Mouse (Mus musculus) small intestine, adult 2 months (tissue): Measurements from ENCODE around the gene Tmem235. TPM values are rescaled to one million over a fixed set of nuclear protein-coding genes. Genes with fewer than 3 reads are reported as not detected.

Experiments
- H3K27ac ChIP-seq: fragments of 200-500 bp; 2 replicates; pipeline ENCODE4 v1.5.1; 2012; ENCODE audit warnings: low read depth, low read length, control low read depth, inconsistent platforms; ENCODE audit not compliant: insufficient read depth
- H3K27me3 ChIP-seq: fragments of 200-500 bp; 2 replicates; pipeline ENCODE4 v1.6.1; 2012; ENCODE audit warnings: mild to moderate bottlenecking, moderate library complexity, low read length, inconsistent platforms; ENCODE audit not compliant: control insufficient read depth, insufficient read depth
- H3K36me3 ChIP-seq: fragments of 200-500 bp; 2 replicates; pipeline ENCODE4 v1.6.1; 2012; ENCODE audit warnings: mild to moderate bottlenecking, low read length, control low read depth, inconsistent platforms; ENCODE audit not compliant: control insufficient read depth, insufficient read depth
- H3K4me1 ChIP-seq: fragments of 200-500 bp; 2 replicates; pipeline ENCODE4 v1.6.1; 2012; ENCODE audit warnings: low read length, inconsistent platforms, mixed read lengths; ENCODE audit not compliant: control insufficient read depth, insufficient read depth, insufficient read length
- H3K4me3 ChIP-seq: fragments of 200-500 bp; 2 replicates; pipeline ENCODE4 v1.5.1; 2012; ENCODE audit warnings: low read depth, mild to moderate bottlenecking, control low read depth, inconsistent platforms, low read length, moderate library complexity
- CTCF ChIP-seq: fragments of 200-500 bp; IDR thresholded peaks from 2 replicates; pipeline ENCODE4 v1.5.1; 2012; ENCODE audit warnings: low read depth, mild to moderate bottlenecking, control low read depth, inconsistent platforms, low read length, moderate library complexity, mixed read lengths; ENCODE audit not compliant: insufficient replicate concordance, insufficient read length; ENCODE audit errors: extremely low read depth
- POLR2A ChIP-seq: fragments of 200-500 bp; IDR thresholded peaks from 2 replicates; pipeline ENCODE4 v1.6.1; 2012; ENCODE audit warnings: low read depth, mild to moderate bottlenecking, control low read depth, inconsistent platforms, low read length, moderate library complexity
- WGBS: fragments of 180-500 bp; shearing (Covaris S2); methylation state at CpG from one replicate; pipeline ENCODE4 v1.1.7; 2018; 5-methylcytosine and 5-hydroxymethylcytosine counted together
- polyA plus RNA-seq: library from polyadenylated mRNA; depleted of rRNA; stranded (reverse); fragments of >200 nt; gene quantifications from 2 replicates; pipeline ENCODE4 v1.2.3, GENCODE M21; 2012

Tmem235 gene
- polyA plus RNA-seq, 1 experiment, result 0.11 TPM

DNA sequence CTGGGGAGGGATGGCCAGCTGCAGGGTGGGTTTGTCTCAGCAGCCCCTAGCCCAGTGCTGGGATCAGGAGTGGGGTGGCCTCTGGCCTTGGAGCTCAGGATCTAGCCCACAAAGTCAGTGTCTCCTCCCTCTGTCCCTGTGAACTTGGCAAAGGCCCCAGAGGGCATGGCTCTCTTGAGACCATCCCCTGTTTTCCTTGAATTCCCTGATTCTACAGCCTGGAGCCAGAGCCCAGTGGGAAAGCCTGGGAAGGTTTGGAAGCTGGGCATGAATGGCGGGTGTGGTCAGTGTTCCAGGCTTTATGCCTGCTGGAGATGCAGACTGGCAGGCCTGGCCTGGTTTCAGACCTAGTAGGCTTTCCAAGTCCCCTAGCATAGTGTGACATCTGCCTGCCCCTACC is 21.7 kb downstream of the Tmem235 start:
- WGBS, result 62% methylated on average over 1 of the region's 1 CpGs
- H3K36me3 ChIP-seq, result no peaks in the 10 kb centered on the region
- H3K27me3 ChIP-seq, result no peaks in the 10 kb centered on the region
- TF ChIP-seq CTCF (no peak), POLR2A (no peak)
- peaks cover 36% of the 10 kb centered on the region for H3K4me1 ChIP-seq
- no peak overlapping the region for H3K4me3 ChIP-seq
- H3K27ac ChIP-seq, result peak overlapping the region; percentile 17; the same call in 1 of the 2 replicates

DNA sequence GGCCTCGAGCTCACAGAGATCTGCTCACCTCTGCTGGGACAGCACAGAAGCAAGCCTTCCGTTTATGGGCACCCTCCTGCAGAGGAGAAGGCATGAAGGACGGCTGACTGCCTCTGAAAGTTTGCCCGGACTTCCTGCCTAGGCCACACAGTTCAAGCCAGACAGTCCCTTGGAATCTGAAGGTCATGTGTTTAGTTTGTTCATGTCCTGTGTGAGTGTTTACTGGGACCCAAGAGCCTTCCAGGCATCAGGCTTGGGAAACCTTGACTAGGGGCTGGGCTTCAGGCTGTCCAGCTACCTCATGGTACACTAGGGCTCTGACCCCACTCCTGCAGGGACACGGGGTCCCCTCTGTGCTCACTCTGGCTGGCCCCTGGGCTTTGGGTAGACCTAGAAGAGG is 25.4 kb downstream of the Tmem235 start:
- no peak overlapping the region for H3K27ac ChIP-seq
- H3K4me3 ChIP-seq, result no peak overlapping the region
- 65% methylated on average over 5 of the region's 5 CpGs for WGBS
- H3K27me3 ChIP-seq, result peaks cover 3% of the 10 kb centered on the region; the same call in 1 of the 2 replicates
- peaks cover 40% of the 10 kb centered on the region for H3K4me1 ChIP-seq
- no peak for TF ChIP-seq CTCF
- no peak for TF ChIP-seq POLR2A
- H3K36me3 ChIP-seq, result no peaks in the 10 kb centered on the region

DNA sequence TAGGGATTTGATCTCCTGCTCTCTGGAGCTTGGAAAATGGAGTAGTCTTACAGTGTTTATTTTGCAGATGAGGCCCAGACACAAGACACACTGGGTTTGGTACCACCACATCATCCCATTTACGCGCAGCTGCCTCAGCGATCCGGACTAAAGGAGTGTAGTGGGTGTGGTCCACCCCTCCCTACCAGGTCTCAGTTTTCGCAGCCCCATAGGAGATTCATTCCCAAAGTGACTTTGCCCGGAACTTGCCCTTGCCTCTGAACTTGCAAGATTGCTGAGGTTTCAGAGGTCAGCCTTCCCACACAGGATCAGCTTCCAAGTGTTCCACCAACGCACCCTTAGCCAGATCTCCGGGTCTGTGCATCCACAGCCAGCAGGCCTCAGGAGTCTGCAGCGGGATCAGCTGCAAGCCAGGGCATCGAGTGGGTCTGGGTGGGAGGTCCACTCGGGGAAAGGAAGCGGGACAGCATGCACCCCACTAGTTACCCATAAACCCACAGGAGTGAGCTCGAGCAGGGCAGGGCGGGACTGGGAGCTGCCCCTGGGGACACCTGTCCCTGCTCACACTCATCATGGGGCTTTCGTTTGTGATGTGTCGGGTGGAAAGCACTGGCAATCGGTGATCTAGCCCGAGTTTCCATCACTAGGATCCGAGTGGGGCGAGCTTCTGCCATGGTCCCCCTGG is 27.8 kb downstream of the Tmem235 start:
- Histone ChIP-seq H3K36me3 (no peaks in the 10 kb centered on the region), H3K27me3 (peaks cover 3% of the 10 kb centered on the region; the same call in 1 of the 2 replicates), H3K4me3 (no peak overlapping the region; the same call in 1 of the 2 replicates), H3K27ac (no peak overlapping the region), H3K4me1 (peaks cover 23% of the 10 kb centered on the region)
- 25% methylated on average over 20 of the region's 20 CpGs for WGBS
- TF ChIP-seq CTCF, result no peak
- TF ChIP-seq POLR2A, result no peak

DNA sequence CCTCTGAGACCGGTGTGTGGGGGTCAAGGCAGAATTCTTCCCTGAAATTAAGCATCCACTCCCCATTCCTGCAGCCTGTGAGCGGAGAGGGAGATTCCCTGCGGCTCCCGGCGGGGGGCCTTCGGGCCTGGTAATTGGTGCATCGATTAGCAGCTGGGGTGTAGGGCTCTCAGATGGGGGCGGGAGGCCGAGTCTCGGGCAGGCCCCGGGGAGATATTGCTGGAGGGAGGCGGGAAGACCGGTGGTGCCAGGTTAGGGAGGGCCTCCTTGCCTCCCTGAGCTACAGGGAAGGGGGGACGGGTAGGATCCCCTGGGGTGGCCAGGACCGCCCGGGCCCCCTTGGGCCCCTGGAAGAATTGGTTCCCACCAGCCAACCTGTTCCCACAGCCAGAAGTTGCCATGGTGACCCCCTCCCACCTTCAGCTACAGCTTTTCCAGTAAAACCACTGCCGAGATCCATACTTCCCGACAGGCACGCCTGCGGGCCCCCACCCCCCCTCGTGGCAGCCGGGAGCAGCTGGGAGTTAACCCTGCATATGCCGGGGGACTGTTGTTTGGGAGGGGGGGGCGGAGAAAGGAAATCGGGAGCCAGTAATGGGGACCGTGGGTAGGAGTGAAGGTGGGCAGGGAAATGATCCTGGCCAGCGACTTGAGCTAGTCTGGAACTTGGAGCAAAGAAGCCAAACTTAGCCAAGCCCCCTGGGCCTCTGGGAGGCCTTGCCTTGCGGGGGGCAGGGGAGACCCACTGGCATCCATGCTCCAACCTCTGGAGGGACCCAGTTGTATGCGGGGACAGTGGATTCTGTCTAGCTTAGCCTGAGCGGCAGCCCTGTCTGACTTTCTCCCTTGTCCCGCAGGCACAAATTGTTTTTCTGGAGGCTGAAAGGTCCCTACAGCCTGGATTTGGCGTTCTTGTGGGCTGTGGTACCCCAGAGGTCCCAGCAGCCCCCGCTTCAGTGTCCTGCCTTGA is 28.6 kb downstream of the Tmem235 start:
- H3K4me3 ChIP-seq, result peak overlapping the region; percentile 18; the same call in 1 of the 2 replicates
- 28% methylated on average over 32 of the region's 33 CpGs for WGBS
- peaks cover 23% of the 10 kb centered on the region for H3K4me1 ChIP-seq
- TF ChIP-seq CTCF (no peak), POLR2A (no peak)
- H3K36me3 ChIP-seq, result no peaks in the 10 kb centered on the region
- no peak overlapping the region for H3K27ac ChIP-seq
- peaks cover 3% of the 10 kb centered on the region; the same call in 1 of the 2 replicates for H3K27me3 ChIP-seq

DNA sequence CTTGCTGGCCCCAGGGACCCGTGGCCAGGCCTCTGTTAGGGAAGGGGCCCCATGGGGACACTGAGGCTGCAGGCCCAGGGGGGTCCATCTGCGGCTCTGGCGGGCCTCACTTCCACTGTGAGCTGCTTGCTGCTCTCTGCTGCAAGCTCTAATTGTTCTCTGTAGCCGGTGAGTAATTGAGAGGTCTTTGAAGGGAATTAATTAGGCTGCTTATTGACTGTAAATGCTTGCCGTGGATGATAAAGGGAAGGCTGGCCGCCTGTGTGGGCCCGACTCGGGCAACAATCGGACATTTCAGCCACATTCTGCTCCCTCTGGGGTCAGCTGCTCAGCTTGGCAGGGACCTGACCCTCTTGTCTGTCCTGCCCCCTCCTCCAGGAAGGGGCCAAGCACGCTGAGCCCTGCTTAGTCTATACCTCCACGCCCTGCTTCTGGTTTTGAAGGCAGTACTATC is 29.4 kb downstream of the Tmem235 start:
- WGBS, result 45% methylated on average over 11 of the region's 11 CpGs
- Histone ChIP-seq H3K27ac (no peak overlapping the region), H3K36me3 (no peaks in the 10 kb centered on the region), H3K4me3 (no peak overlapping the region), H3K4me1 (peaks cover 23% of the 10 kb centered on the region), H3K27me3 (peaks cover 3% of the 10 kb centered on the region; the same call in 1 of the 2 replicates)
- TF ChIP-seq CTCF (no peak), POLR2A (no peak)

DNA sequence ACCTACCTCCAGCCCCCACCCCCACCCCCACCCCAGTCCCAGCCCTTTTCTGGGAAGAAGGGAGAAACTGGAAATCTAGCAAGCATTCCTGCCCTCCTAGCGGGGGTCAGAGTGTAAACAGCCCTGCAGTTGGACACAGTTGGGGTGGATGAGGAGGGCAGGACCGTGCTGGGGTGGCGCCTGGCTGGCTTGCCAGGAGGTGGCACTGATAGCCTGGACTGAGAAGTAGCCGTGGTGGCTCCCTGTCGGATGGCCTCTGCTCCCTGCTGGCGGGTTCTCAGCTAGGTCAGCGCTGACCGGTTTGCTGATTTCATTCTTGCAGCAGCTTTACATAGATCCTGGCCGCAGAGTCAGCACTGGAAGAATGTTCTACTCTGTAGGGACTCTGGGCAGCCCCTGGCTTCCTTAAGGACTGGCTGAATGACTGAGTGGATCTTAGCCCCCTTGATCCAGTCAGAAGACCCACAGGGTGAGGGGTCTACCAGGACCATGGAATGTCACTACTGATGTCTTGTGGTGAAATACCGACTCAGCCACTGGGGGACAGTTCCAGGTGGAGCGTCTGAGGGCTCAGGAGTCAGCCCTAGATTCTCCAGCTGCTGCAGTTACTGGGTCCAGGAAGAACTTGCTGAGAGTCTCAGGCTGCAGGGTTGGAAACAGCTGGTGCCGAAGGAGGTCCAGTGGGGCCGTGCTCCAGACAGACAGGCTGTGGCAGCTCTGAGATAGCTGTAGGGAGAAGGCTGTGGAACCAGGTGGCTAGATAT is 30.1 kb downstream of the Tmem235 start:
- peaks cover 3% of the 10 kb centered on the region; the same call in 1 of the 2 replicates for H3K27me3 ChIP-seq
- H3K27ac ChIP-seq, result 0 out of 2 replicates have a peak overlapping the region, but pooled peaks have one; percentile 8
- no peaks in the 10 kb centered on the region for H3K36me3 ChIP-seq
- TF ChIP-seq CTCF (peak; percentile 26), POLR2A (no peak)
- 56% methylated on average over 13 of the region's 13 CpGs for WGBS
- H3K4me1 ChIP-seq, result peaks cover 23% of the 10 kb centered on the region
- H3K4me3 ChIP-seq, result no peak overlapping the region
